ENCODE assay signal across 8 mouse cellular contexts in the genomic region with DNA sequence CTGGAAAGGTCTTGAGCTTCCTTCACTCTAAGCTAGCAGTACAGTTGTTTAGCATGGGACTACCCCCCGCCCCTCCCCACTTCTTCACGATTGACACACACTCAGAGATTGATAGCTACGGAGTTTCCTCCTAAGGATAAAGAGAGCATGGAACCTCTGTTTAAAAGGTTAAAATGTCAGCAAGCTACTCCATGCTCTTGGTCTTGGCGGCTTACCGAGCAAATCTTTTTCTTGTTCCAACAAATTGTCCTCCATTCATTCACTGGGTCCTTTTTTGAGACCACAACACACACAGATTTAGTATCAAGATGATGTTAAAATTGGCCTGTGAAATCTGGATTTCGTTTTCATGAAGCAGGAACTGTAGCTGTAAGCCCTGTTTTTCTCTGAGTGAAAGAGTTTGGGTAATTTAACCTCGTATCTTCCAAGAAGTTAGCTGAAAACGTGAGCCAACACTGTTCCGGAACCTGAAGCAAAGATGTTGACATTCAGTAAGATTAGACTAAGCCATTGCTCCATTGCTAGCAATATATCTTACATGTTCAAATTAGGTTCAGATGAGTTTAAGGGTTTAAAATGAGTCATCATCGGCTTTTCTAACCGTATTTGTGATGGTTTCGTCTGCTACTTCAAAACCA. TPM values are rescaled to one million over a fixed set of nuclear protein-coding genes. Genes with fewer than 3 reads are reported as not detected.
DNase-seq lines count a peak whose midpoint lies in the region; ATAC-seq lines count a peak whose summit lies in the region.

No protein-coding gene starts in this region.

- H3K36me3 ChIP-seq in embryonic facial prominence, embryonic 11.5 days (replicated peaks; ENCODE audit: control insufficient read depth, insufficient read depth, low read depth, low read length) = no peaks in the 10 kb centered on the region
- no peaks in the 10 kb centered on the region for H3K36me3 ChIP-seq in hindbrain, embryonic 12.5 days
- no peaks in the 10 kb centered on the region for H3K36me3 ChIP-seq in midbrain, embryonic 12.5 days

- H3K9ac ChIP-seq in embryonic facial prominence, embryonic 11.5 days (replicated peaks; ENCODE audit: low read length) = peak overlapping the region; percentile 2; the same call in 1 of the 2 replicates
- peak overlapping the region; percentile 91 for H3K9ac ChIP-seq in hindbrain, embryonic 12.5 days
- peak overlapping the region; percentile 35 for H3K9ac ChIP-seq in midbrain, embryonic 12.5 days (replicated peaks)

- H3K4me3 ChIP-seq in embryonic facial prominence, embryonic 11.5 days (ENCODE audit: low read depth, low read length) = peak overlapping the region; percentile 92
- H3K4me3 ChIP-seq in hindbrain, embryonic 12.5 days = peak overlapping the region; percentile 94
- H3K4me3 ChIP-seq in midbrain, embryonic 12.5 days = peak overlapping the region; percentile 94

- ATAC-seq in embryonic facial prominence, embryonic 11.5 days (replicated peaks; ENCODE audit: insufficient number of reproducible peaks, low FRiP score, low TSS enrichment, low read depth) = no peak
- ATAC-seq in hindbrain, embryonic 12.5 days (ENCODE audit: low FRiP score) = no peak
- ATAC-seq in midbrain, embryonic 12.5 days (ENCODE audit: low FRiP score, low read depth) = no peak

- H3K4me2 ChIP-seq in embryonic facial prominence, embryonic 11.5 days (ENCODE audit: low read depth, low read length) = peak overlapping the region; percentile 17
- H3K4me2 ChIP-seq in hindbrain, embryonic 12.5 days (replicated peaks) = peak overlapping the region; percentile 65
- peak overlapping the region; percentile 63 for H3K4me2 ChIP-seq in midbrain, embryonic 12.5 days (replicated peaks)

- H3K27me3 ChIP-seq in embryonic facial prominence, embryonic 11.5 days (ENCODE audit: control insufficient read depth, insufficient read depth, low read length) = no peaks in the 10 kb centered on the region
- H3K27me3 ChIP-seq in hindbrain, embryonic 12.5 days = no peaks in the 10 kb centered on the region
- no peaks in the 10 kb centered on the region for H3K27me3 ChIP-seq in midbrain, embryonic 12.5 days

- H3K9me3 ChIP-seq in embryonic facial prominence, embryonic 11.5 days (replicated peaks; ENCODE audit: control insufficient read depth, low read length) = no peaks in the 10 kb centered on the region
- H3K9me3 ChIP-seq in hindbrain, embryonic 12.5 days (replicated peaks) = no peaks in the 10 kb centered on the region
- no peaks in the 10 kb centered on the region for H3K9me3 ChIP-seq in midbrain, embryonic 12.5 days

- no peaks in the 10 kb centered on the region for H3K4me1 ChIP-seq in embryonic facial prominence, embryonic 11.5 days (ENCODE audit: control insufficient read depth, insufficient read depth, low read length)
- H3K4me1 ChIP-seq in hindbrain, embryonic 12.5 days = peaks cover 18% of the 10 kb centered on the region
- H3K4me1 ChIP-seq in midbrain, embryonic 12.5 days = peaks cover 17% of the 10 kb centered on the region

- peak; percentile 11 for DNase-seq in retina, adult 2 months (ENCODE audit: low read depth, low spot score)
- no peak for DNase-seq in retina, embryonic 14.5 days (ENCODE audit: low spot score)
- DNase-seq in embryonic facial prominence, embryonic 11.5 days (ENCODE audit: low spot score) = no peak
- no peak for DNase-seq in right cerebral cortex, postnatal 4 days
- DNase-seq in layer of hippocampus, postnatal 36 days = no peak
- DNase-seq in adrenal gland, postnatal 36 days = no peak

- WGBS in embryonic facial prominence, embryonic 11.5 days = 28% methylated on average over 12 of the region's 12 CpGs
- 31% methylated on average over 12 of the region's 12 CpGs for WGBS in hindbrain, embryonic 12.5 days
- 31% methylated on average over 12 of the region's 12 CpGs for WGBS in midbrain, embryonic 12.5 days

- no peak overlapping the region for H3K27ac ChIP-seq in embryonic facial prominence, embryonic 11.5 days (replicated peaks; ENCODE audit: low read depth, low read length)
- H3K27ac ChIP-seq in hindbrain, embryonic 12.5 days = no peak overlapping the region
- H3K27ac ChIP-seq in midbrain, embryonic 12.5 days (replicated peaks) = no peak overlapping the region

RNA-seq across cellular contexts. Expression of gene Herc4, which starts 0.7 kb away (rescaled TPM):
- 53.4 and 57.9 TPM in 2 replicates for polyA plus RNA-seq in embryonic facial prominence, embryonic 11.5 days (2014; fragmentation: Nextera tagmentation; extraction: Ambion mirVana)
- 40.9 and 47.1 TPM in 2 replicates for polyA plus RNA-seq in hindbrain, embryonic 12.5 days (2016; fragmentation: Nextera tagmentation; extraction: Ambion mirVana)
- polyA plus RNA-seq in midbrain, embryonic 12.5 days (2016; fragmentation: Nextera tagmentation; extraction: Ambion mirVana) = 43.5 and 45.2 TPM in 2 replicates
- total RNA-seq in layer of hippocampus, postnatal 36 days (2021) = 10 to 100 TPM; 36.1 to 36.7 TPM
- 100 to 1,000 TPM; 148 to 204 TPM for total RNA-seq in adrenal gland, postnatal 36 days (2021)

RNA-seq across cellular contexts. Expression of gene Mypn, which starts 39.2 kb away (rescaled TPM):
- 0.45 TPM in 1 of 2 replicates, not detected in the other for polyA plus RNA-seq in embryonic facial prominence, embryonic 11.5 days (2014; fragmentation: Nextera tagmentation; extraction: Ambion mirVana)
- polyA plus RNA-seq in hindbrain, embryonic 12.5 days (2016; fragmentation: Nextera tagmentation; extraction: Ambion mirVana) = 0.08 and 0.76 TPM in 2 replicates
- 0.08 and 0.13 TPM in 2 replicates for polyA plus RNA-seq in midbrain, embryonic 12.5 days (2016; fragmentation: Nextera tagmentation; extraction: Ambion mirVana)
- total RNA-seq in layer of hippocampus, postnatal 36 days (2021) = 1 to 10 TPM; 1.4 to 2.1 TPM
- total RNA-seq in adrenal gland, postnatal 36 days (2021) = under 1 TPM; 0.46 to 0.59 TPM

Comparison
In these comparisons a context has a peak if more than half of its experiments do, and no peak if none do; other contexts are left out.
1. H3K9ac ChIP-seq: peak in every context shown above with its lines; median percentile 91 in hindbrain, embryonic 12.5 days; 35 in midbrain, embryonic 12.5 days; 2 in embryonic facial prominence, embryonic 11.5 days.